In genomic region chr4:147943005-147943404, GRCm38 (mm10) we compare ENCODE assay signal across 11 mouse cellular contexts. TPM values are rescaled to one million over a fixed set of nuclear protein-coding genes. Genes with fewer than 3 reads are reported as not detected.
DNase-seq lines count a peak whose midpoint lies in the region; ATAC-seq and TF ChIP-seq lines count a peak whose summit lies in the region.
"Had no signal": no experiment of that assay in that cellular context is flagged by ENCODE, and none has a peak within 500 bp of the region (broad histone marks: within the 10 kb centered on the region; RNA-seq: fewer than 3 reads in every experiment).

No protein-coding gene starts in this region.

- peaks cover 38% of the 10 kb centered on the region for H3K36me3 ChIP-seq in kidney, embryonic 14.5 days (ENCODE audit: control insufficient read depth, insufficient read depth, low read length)
- peaks cover 63% of the 10 kb centered on the region for H3K36me3 ChIP-seq in G1E (replicated peaks)
- peaks cover 50% of the 10 kb centered on the region for H3K36me3 ChIP-seq in embryonic facial prominence, embryonic 14.5 days (ENCODE audit: control insufficient read depth, insufficient read depth, low read length)
- H3K36me3 ChIP-seq in liver, embryonic 13.5 days, result peaks cover 52% of the 10 kb centered on the region

- H3K27me3 ChIP-seq in kidney, embryonic 14.5 days (ENCODE audit: control insufficient read depth, insufficient read depth, low read length), result no peaks in the 10 kb centered on the region
- H3K27me3 ChIP-seq in G1E (ENCODE audit: insufficient read depth, low read length), result peaks cover 10% of the 10 kb centered on the region
- H3K27me3 ChIP-seq in embryonic facial prominence, embryonic 14.5 days (replicated peaks; ENCODE audit: control insufficient read depth, insufficient read depth, low read length), result no peaks in the 10 kb centered on the region
- H3K27me3 ChIP-seq in liver, embryonic 13.5 days, result no peaks in the 10 kb centered on the region
- H3K27me3 ChIP-seq: embryonic facial prominence, embryonic 15.5 days had no signal

- peaks cover 21% of the 10 kb centered on the region for H3K4me1 ChIP-seq in kidney, embryonic 14.5 days (ENCODE audit: control insufficient read depth, insufficient read depth, low read length)
- H3K4me1 ChIP-seq in G1E (ENCODE audit: insufficient read depth, low read depth, low read length), result peaks cover 67% of the 10 kb centered on the region
- peaks cover 40% of the 10 kb centered on the region for H3K4me1 ChIP-seq in embryonic facial prominence, embryonic 14.5 days (ENCODE audit: control insufficient read depth, insufficient read depth, low read length)
- H3K4me1 ChIP-seq in liver, embryonic 13.5 days (replicated peaks), result peaks cover 41% of the 10 kb centered on the region

- no peaks in the 10 kb centered on the region for H3K9me3 ChIP-seq in kidney, embryonic 14.5 days (ENCODE audit: control insufficient read depth, low read length)
- no peaks in the 10 kb centered on the region for H3K9me3 ChIP-seq in G1E (replicated peaks)
- no peaks in the 10 kb centered on the region for H3K9me3 ChIP-seq in embryonic facial prominence, embryonic 14.5 days (ENCODE audit: control insufficient read depth, low read length)
- H3K9me3 ChIP-seq in liver, embryonic 13.5 days (replicated peaks), result no peaks in the 10 kb centered on the region
- H3K9me3 ChIP-seq: embryonic facial prominence, embryonic 15.5 days had no signal

- H3K9ac ChIP-seq in kidney, embryonic 14.5 days (ENCODE audit: low read depth, low read length), result no peak overlapping the region
- no peak overlapping the region for H3K9ac ChIP-seq in embryonic facial prominence, embryonic 14.5 days (ENCODE audit: low read depth, low read length)
- H3K9ac ChIP-seq in liver, embryonic 13.5 days, result peak overlapping the region; percentile 93
- H3K9ac ChIP-seq: embryonic facial prominence, embryonic 15.5 days had no signal

- H3K4me2 ChIP-seq in kidney, embryonic 14.5 days (replicated peaks; ENCODE audit: low read depth, low read length), result no peak overlapping the region
- 0 out of 2 replicates have a peak overlapping the region, but pooled peaks have one; percentile 4 for H3K4me2 ChIP-seq in embryonic facial prominence, embryonic 14.5 days (ENCODE audit: low read depth, low read length)
- peak overlapping the region; percentile 100 for H3K4me2 ChIP-seq in liver, embryonic 13.5 days

- no peak overlapping the region for H3K27ac ChIP-seq in kidney, embryonic 14.5 days (ENCODE audit: low read depth, low read length)
- H3K27ac ChIP-seq in embryonic facial prominence, embryonic 14.5 days (replicated peaks; ENCODE audit: low read depth, low read length), result no peak overlapping the region
- no peak overlapping the region for H3K27ac ChIP-seq in liver, embryonic 13.5 days
- H3K27ac ChIP-seq: embryonic facial prominence, embryonic 15.5 days had no signal

- peak; percentile 72 for DNase-seq in kidney, adult 11 months
- no peak for DNase-seq in G1E (ENCODE audit: low spot score)
- DNase-seq in embryonic facial prominence, embryonic 14.5 days (ENCODE audit: low spot score), result no peak
- no peak for DNase-seq in liver, embryonic 13.5 days
- no peak for DNase-seq in left cerebral cortex, adult 11 months (ENCODE audit: low spot score)
- no peak for DNase-seq in thymus, postnatal 10 days (ENCODE audit: low spot score in 2 of 2)
- DNase-seq: gastrocnemius, postnatal 36 days; lung, postnatal 36 days had no signal

- ATAC-seq in kidney, embryonic 14.5 days (ENCODE audit: low FRiP score, low TSS enrichment), result no peak
- ATAC-seq in G1E (ENCODE audit: extremely low read depth, insufficient number of reproducible peaks, low FRiP score, poor library complexity, severe bottlenecking), result no peak
- ATAC-seq in embryonic facial prominence, embryonic 14.5 days (ENCODE audit: low read depth), result no peak
- ATAC-seq in liver, embryonic 13.5 days (ENCODE audit: low read depth), result no peak

- WGBS in kidney, embryonic 14.5 days, result 100% methylated on average over 1 of the region's 1 CpGs
- WGBS in embryonic facial prominence, embryonic 14.5 days, result 95% methylated on average over 1 of the region's 1 CpGs
- WGBS in liver, embryonic 13.5 days (ENCODE audit: insufficient replicate concordance), result 91% methylated on average over 1 of the region's 1 CpGs

- no peak overlapping the region for H3K4me3 ChIP-seq in kidney, embryonic 14.5 days (ENCODE audit: low read length)
- H3K4me3 ChIP-seq in G1E (ENCODE audit: low read depth, low read length), result peak overlapping the region; percentile 60; the same call in 1 of the 2 replicates
- H3K4me3 ChIP-seq in embryonic facial prominence, embryonic 14.5 days (ENCODE audit: low read depth, low read length), result no peak overlapping the region
- H3K4me3 ChIP-seq in liver, embryonic 13.5 days (replicated peaks), result peak overlapping the region; percentile 94

- TF ChIP-seq CTCF in G1E (IDR thresholded peaks at IDR 0.05; ENCODE audit: low read depth, low read length), result no peak

RNA-seq across cellular contexts. Expression of gene 2510039O18Rik, which starts 2.3 kb away (rescaled TPM):
- 19.0 and 22.1 TPM in 2 replicates for polyA plus RNA-seq in kidney, embryonic 14.5 days (2014; fragmentation: Nextera tagmentation; extraction: Ambion mirVana)
- total RNA-seq in G1E (2014; fragmentation: Nextera tagmentation), result 27.5 and 33.5 TPM in 2 replicates
- 31.5 and 37.2 TPM in 2 replicates for total RNA-seq in G1E (2017)
- polyA plus RNA-seq in G1E (2012), result 84.0 and 84.6 TPM in 2 replicates
- polyA plus RNA-seq in embryonic facial prominence, embryonic 14.5 days (2014; fragmentation: Nextera tagmentation; extraction: Ambion mirVana), result 23.0 and 23.4 TPM in 2 replicates
- polyA plus RNA-seq in liver, embryonic 13.5 days (2015; fragmentation: Nextera tagmentation; extraction: Ambion mirVana), result 6.8 and 7.1 TPM in 2 replicates

RNA-seq across cellular contexts. Expression of gene Plod1, which starts 6.4 kb away (rescaled TPM):
- 28.5 and 40.7 TPM in 2 replicates for polyA plus RNA-seq in kidney, embryonic 14.5 days (2014; fragmentation: Nextera tagmentation; extraction: Ambion mirVana)
- total RNA-seq in G1E (2014; fragmentation: Nextera tagmentation) (0.44 and 2.3 TPM in 2 replicates), G1E (2017) (2.9 and 4.6 TPM in 2 replicates)
- polyA plus RNA-seq in G1E (2012), result 0.75 and 0.90 TPM in 2 replicates
- 83.8 and 102 TPM in 2 replicates for polyA plus RNA-seq in embryonic facial prominence, embryonic 14.5 days (2014; fragmentation: Nextera tagmentation; extraction: Ambion mirVana)
- 24.9 and 28.3 TPM in 2 replicates for polyA plus RNA-seq in liver, embryonic 13.5 days (2015; fragmentation: Nextera tagmentation; extraction: Ambion mirVana)

RNA-seq across cellular contexts. Expression of gene Mfn2, which starts 38.5 kb away (rescaled TPM):
- 12.1 and 31.0 TPM in 2 replicates for polyA plus RNA-seq in kidney, embryonic 14.5 days (2014; fragmentation: Nextera tagmentation; extraction: Ambion mirVana)
- total RNA-seq in G1E (2014; fragmentation: Nextera tagmentation) (18.6 and 21.0 TPM in 2 replicates), G1E (2017) (14.8 and 18.3 TPM in 2 replicates)
- polyA plus RNA-seq in G1E (2012), result 14.6 and 18.9 TPM in 2 replicates
- 37.0 and 37.5 TPM in 2 replicates for polyA plus RNA-seq in embryonic facial prominence, embryonic 14.5 days (2014; fragmentation: Nextera tagmentation; extraction: Ambion mirVana)
- 17.7 and 21.0 TPM in 2 replicates for polyA plus RNA-seq in liver, embryonic 13.5 days (2015; fragmentation: Nextera tagmentation; extraction: Ambion mirVana)

RNA-seq across cellular contexts. Expression of gene Nppb, which starts 42.6 kb away (rescaled TPM):
- not detected in 2 replicates for polyA plus RNA-seq in kidney, embryonic 14.5 days (2014; fragmentation: Nextera tagmentation; extraction: Ambion mirVana)
- not detected in 2 replicates for total RNA-seq in G1E (2014; fragmentation: Nextera tagmentation)
- not detected in 2 replicates for total RNA-seq in G1E (2017)
- polyA plus RNA-seq in G1E (2012), result not detected in 2 replicates
- 0.28 TPM in 1 of 2 replicates, not detected in the other for polyA plus RNA-seq in embryonic facial prominence, embryonic 14.5 days (2014; fragmentation: Nextera tagmentation; extraction: Ambion mirVana)
- polyA plus RNA-seq in liver, embryonic 13.5 days (2015; fragmentation: Nextera tagmentation; extraction: Ambion mirVana), result 0.38 TPM in 1 of 2 replicates, not detected in the other
- total RNA-seq: gastrocnemius, postnatal 36 days; layer of hippocampus, adult 18-20 months had no signal

RNA-seq across cellular contexts. Expression of gene Nppa, which starts 57.5 kb away (rescaled TPM):
- 0.45 TPM in 1 of 2 replicates, not detected in the other for polyA plus RNA-seq in kidney, embryonic 14.5 days (2014; fragmentation: Nextera tagmentation; extraction: Ambion mirVana)
- total RNA-seq in G1E (2014; fragmentation: Nextera tagmentation) (not detected in 2 replicates), G1E (2017) (0.17 TPM in 1 of 2 replicates, not detected in the other)
- polyA plus RNA-seq in G1E (2012), result not detected in 2 replicates
- polyA plus RNA-seq in embryonic facial prominence, embryonic 14.5 days (2014; fragmentation: Nextera tagmentation; extraction: Ambion mirVana), result not detected in 2 replicates
- 0.48 and 5.6 TPM in 2 replicates for polyA plus RNA-seq in liver, embryonic 13.5 days (2015; fragmentation: Nextera tagmentation; extraction: Ambion mirVana)
- total RNA-seq: gastrocnemius, postnatal 36 days; layer of hippocampus, adult 18-20 months had no signal

Comparison
In these comparisons a context has a peak if more than half of its experiments do, and no peak if none do; other contexts are left out.
1. H3K4me3 ChIP-seq: peak in G1E (single experiment) and liver, embryonic 13.5 days (single experiment); none in kidney, embryonic 14.5 days (single experiment) and embryonic facial prominence, embryonic 14.5 days (single experiment).
2. RNA of gene Plod1, which starts 6.4 kb away (polyA plus RNA-seq): 83.8 to 102 TPM in embryonic facial prominence, embryonic 14.5 days, 28.5 to 40.7 TPM in kidney, embryonic 14.5 days and 24.9 to 28.3 TPM in liver, embryonic 13.5 days; 0.75 to 0.90 TPM in G1E; every median in the first group is over 10 times any median in the second.